Mouse (Mus musculus): ENCODE results near the gene Tmem45b.

DNA sequence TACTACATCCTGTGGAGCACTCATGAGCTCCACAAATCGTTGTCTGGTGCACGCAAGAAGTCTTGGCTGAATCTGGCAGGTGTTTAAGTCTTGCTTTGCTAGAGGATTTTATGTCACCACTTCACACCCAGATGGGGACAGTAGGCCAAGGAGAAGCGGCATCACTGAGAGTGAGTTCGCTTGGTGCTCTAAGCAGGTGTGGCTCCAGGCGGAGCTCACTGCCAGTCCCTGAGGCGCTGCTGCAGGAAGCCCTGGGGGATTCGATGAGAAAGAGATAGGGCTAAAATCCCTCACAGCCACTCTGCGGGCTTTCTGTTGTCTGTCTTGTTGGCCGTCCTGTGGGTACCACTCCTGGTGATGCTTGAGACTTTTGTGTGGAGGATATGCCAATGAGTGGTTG lies 34.3 kb downstream of the Tmem45b start:
- TF ChIP-seq CTCF (conservative IDR thresholded peaks at IDR 0.05; ENCODE audit: insufficient read depth, insufficient read length, low read depth, low read length) (no peak), POLR2A (IDR thresholded peaks at IDR 0.05; ENCODE audit: low read depth, low read length) (no peak)
